Mouse (Mus musculus): ENCODE measurements around the gene Mafk. TPM values are rescaled to one million over a fixed set of nuclear protein-coding genes. Genes with fewer than 3 reads are reported as not detected.

Gene Mafk
- total RNA-seq, 2 experiments from 2014 or later, result 8.8 to 9.6 TPM

GRCm38 (mm10) chr5:139818801-139819200 is 27.5 kb downstream of the Mafk start:
- no peak for DNase-seq

GRCm38 (mm10) chr5:139819538-139820181 is 28.3 kb downstream of the Mafk start, which contains the start of gene Tmem184a:
Gene Tmem184a (minus strand): TSS chr5:139819917.
- DNase-seq, result no peak

- no peak for DNase-seq
Observed at GRCm38 (mm10) chr5:139821466-139822459, 30.4 kb downstream of the Mafk start.

- no peak for DNase-seq
Observed at GRCm38 (mm10) chr5:139824531-139824930, 33.2 kb downstream of the Mafk start.

GRCm38 (mm10) chr5:139825947-139826346 is 34.6 kb downstream of the Mafk start:
- no peak for DNase-seq

GRCm38 (mm10) chr5:139826357-139827055 is 35.2 kb downstream of the Mafk start, which contains the start of the genes Gm26938 and Psmg3:
Gene Gm26938 (minus strand): TSS chr5:139826407.
Gene Psmg3 (minus strand): TSS chr5:139826885.
- peak; percentile 82 for DNase-seq

- DNase-seq, result no peak
Observed at GRCm38 (mm10) chr5:139827593-139827992, 36.3 kb downstream of the Mafk start.

- no peak for DNase-seq
Observed at GRCm38 (mm10) chr5:139829384-139829783, 38.1 kb downstream of the Mafk start.

- DNase-seq, result no peak
Observed at GRCm38 (mm10) chr5:139830734-139831133, 39.4 kb downstream of the Mafk start.

- no peak for DNase-seq
Observed at GRCm38 (mm10) chr5:139832125-139832524, 40.8 kb downstream of the Mafk start.

- no peak for DNase-seq
Observed at GRCm38 (mm10) chr5:139835706-139836105, 44.4 kb downstream of the Mafk start.

- peak; percentile 77 for DNase-seq
Observed at GRCm38 (mm10) chr5:139838476-139838892, 47.2 kb downstream of the Mafk start.

GRCm38 (mm10) chr5:139839142-139839541 is 47.8 kb downstream of the Mafk start:
- DNase-seq, result no peak

GRCm38 (mm10) chr5:139849626-139850320 is 58.5 kb downstream of the Mafk start:
- DNase-seq, result peak; percentile 8

Small RNAs within 50 kb of the gene (microRNA-seq; reads per million reads assigned to microRNA genes)
- gene Mir7037, result 0 to 0.50 reads per million in 2 experiments

Other genes starting within 250 kb of the Mafk start
- gene Uncx, start 248.0 kb upstream of the Mafk start, total RNA-seq (2021), result not detected
- gene Micall2, start 55.2 kb upstream of the Mafk start, total RNA-seq (2021), result 1 to 10 TPM; 3.8 to 5.7 TPM
- gene Ints1, start 15.8 kb upstream of the Mafk start, total RNA-seq (2021), result 10 to 100 TPM; 36.4 to 36.7 TPM
- gene Tmem184a, start 28.4 kb downstream of the Mafk start, total RNA-seq (2021), result under 1 TPM; 0.32 to 0.52 TPM
- not detected for gene Gm26938, start 34.9 kb downstream of the Mafk start, total RNA-seq (2021)
- 10 to 100 TPM in 1 of 2 experiments, 1 to 10 TPM in 1; 9.6 to 10.2 TPM for gene Psmg3, start 35.4 kb downstream of the Mafk start, total RNA-seq (2021)
- gene Elfn1, start 116.4 kb downstream of the Mafk start, total RNA-seq (2021), result 1 to 10 TPM in 1 of 2 experiments, under 1 TPM in 1; 0.99 to 1.0 TPM

Measured in gastrocnemius, postnatal 10 days (tissue).